Mouse (Mus musculus) bone marrow macrophage, adult 2 months (primary cell): Measurements from ENCODE around the gene Olfr1040.
"Not testable (repeated sequence)": the region's sequence is repeated elsewhere in the genome, so short reads cannot be mapped to it uniquely, and the experiment has no call there.

Experiments used
- CTCF ChIP-seq: IDR thresholded peaks from 2 replicates; pipeline ENCODE4 v1.5.1; 2012; ENCODE audit warnings: low read depth, mild to moderate bottlenecking, low read length, moderate library complexity
- POLR2A ChIP-seq: IDR thresholded peaks from 2 replicates; pipeline ENCODE4 v1.6.1; 2012; ENCODE audit warnings: mild to moderate bottlenecking, low read depth, low read length, borderline replicate concordance

DNA sequence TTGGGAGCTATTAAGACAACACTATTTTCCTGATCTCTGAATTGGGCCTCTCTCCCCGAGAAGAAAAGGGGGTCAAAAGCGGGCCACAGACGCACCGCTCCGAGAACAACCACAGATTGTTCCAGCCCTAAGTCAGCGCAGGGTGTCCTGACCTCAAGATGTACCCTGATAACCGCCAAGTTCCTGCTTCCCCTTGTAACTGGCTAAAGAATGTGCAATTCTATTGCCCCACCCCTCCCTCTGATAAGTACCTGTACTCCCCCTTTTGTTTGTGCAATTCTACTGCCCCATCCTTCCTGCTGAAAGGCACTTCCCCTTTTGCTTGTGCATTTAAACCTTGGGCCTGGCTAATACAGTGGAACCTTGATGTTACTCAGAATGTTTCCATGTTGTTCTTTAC lies 28.9 kb upstream of the Olfr1040 start:
- TF ChIP-seq CTCF, POLR2A: not testable (repeated sequence)
